Mouse (Mus musculus) kidney, embryonic 14.5 days (tissue): Measurements from ENCODE around the gene Lrrc26. TPM values are rescaled to one million over a fixed set of nuclear protein-coding genes. Genes with fewer than 3 reads are reported as not detected.
A peak's percentile ranks its signal among the peaks of the same experiment; 100 is the strongest.
"Not testable (repeated sequence)": the region's sequence is repeated elsewhere in the genome, so short reads cannot be mapped to it uniquely, and the experiment has no call there.

Experiments
- ATAC-seq: fragments of 200-750 bp; cut with Nextera tagmentation; 2 replicates; pipeline ENCODE4 v1.8.0; 2017; ENCODE audit warnings: moderate number of reproducible peaks, mild to moderate bottlenecking, moderate TSS enrichment, moderate library complexity; ENCODE audit not compliant: low FRiP score, low TSS enrichment
- H3K27ac ChIP-seq: fragments of 300-500 bp; sonication (generic); 2 replicates; pipeline ENCODE4 v1.5.1; 2014; ENCODE audit warnings: low read depth, mild to moderate bottlenecking, low read length, moderate library complexity, mixed read lengths
- H3K27me3 ChIP-seq: fragments of 300-500 bp; sonication (generic); 2 replicates; pipeline ENCODE4 v1.6.1; 2014; ENCODE audit warnings: mild to moderate bottlenecking, low read length; ENCODE audit not compliant: control insufficient read depth, insufficient read depth
- H3K36me3 ChIP-seq: fragments of 300-500 bp; sonication (generic); 2 replicates; pipeline ENCODE4 v1.6.1; 2014; ENCODE audit warnings: low read length, mixed read lengths; ENCODE audit not compliant: control insufficient read depth, insufficient read depth
- H3K4me1 ChIP-seq: fragments of 300-500 bp; sonication (generic); 2 replicates; pipeline ENCODE4 v1.6.1; 2014; ENCODE audit warnings: low read length, mixed read lengths; ENCODE audit not compliant: control insufficient read depth, insufficient read depth
- H3K4me2 ChIP-seq: fragments of 300-500 bp; sonication (generic); replicated peaks from 2 replicates; pipeline ENCODE4 v1.6.1; 2014; ENCODE audit warnings: low read depth, mild to moderate bottlenecking, low read length
- H3K4me3 ChIP-seq: fragments of 300-500 bp; sonication (generic); 2 replicates; pipeline ENCODE4 v1.5.1; 2014; ENCODE audit warnings: mild to moderate bottlenecking, low read length
- H3K9ac ChIP-seq: fragments of 300-500 bp; sonication (generic); 2 replicates; pipeline ENCODE4 v1.6.1; 2014; ENCODE audit warnings: low read depth, mild to moderate bottlenecking, low read length, moderate library complexity
- H3K9me3 ChIP-seq: fragments of 300-500 bp; sonication (generic); 2 replicates; pipeline ENCODE4 v1.6.1; 2016; ENCODE audit warnings: low read length; ENCODE audit not compliant: control insufficient read depth
- WGBS: fragments of 180-500 bp; shearing (Covaris S2); extraction: QIAGEN DNeasy Blood & Tissue Kit; methylation state at CpG from one replicate; pipeline ENCODE4 v1.1.7; 2014; 5-methylcytosine and 5-hydroxymethylcytosine counted together
- polyA plus RNA-seq: library from polyadenylated mRNA; unstranded; fragments of >200 nt; fragmentation: Nextera tagmentation; extraction: Ambion mirVana; gene quantifications from 2 replicates; pipeline ENCODE4 v1.2.1, GENCODE M21; 2014

The Lrrc26 gene
- polyA plus RNA-seq, 1 experiment from 2014 or later = not detected

- Histone ChIP-seq H3K4me3 (no peak overlapping the region), H3K27ac (no peak overlapping the region), H3K4me2 (no peak overlapping the region), H3K27me3 (no peaks in the 10 kb centered on the region), H3K4me1 (peaks cover 12% of the 10 kb centered on the region), H3K9me3 (no peaks in the 10 kb centered on the region), H3K9ac (no peak overlapping the region), H3K36me3 (peaks cover 45% of the 10 kb centered on the region)
- 97% methylated on average over 1 of the region's 1 CpGs for WGBS
- no peak for ATAC-seq
Measured at GRCm38 (mm10) chr2:25252331-25252730, 37.4 kb upstream of the Lrrc26 start.

- Histone ChIP-seq H3K4me1 (peaks cover 12% of the 10 kb centered on the region), H3K4me2 (peak within 1 kb of the TSS; percentile 95), H3K4me3 (peak within 1 kb of the TSS; percentile 87), H3K36me3 (peaks cover 19% of the 10 kb centered on the region), H3K27me3 (no peaks in the 10 kb centered on the region), H3K9ac (peak within 1 kb of the TSS; percentile 73), H3K9me3 (no peaks in the 10 kb centered on the region), H3K27ac (peak within 1 kb of the TSS; percentile 63)
- ATAC-seq = peak; percentile 92
- WGBS = under 1% methylated on average over 39 of the region's 39 CpGs
Measured at GRCm38 (mm10) chr2:25255284-25255779, 34.4 kb upstream of the Lrrc26 start, which contains the start of gene Tmem203. TSS of gene Tmem203 (plus strand) at chr2:25255439.

- not testable (repeated sequence) for ATAC-seq, H3K27ac ChIP-seq, H3K36me3 ChIP-seq, H3K27me3 ChIP-seq, H3K9me3 ChIP-seq
- Histone ChIP-seq H3K9ac (peak overlapping the region; percentile 73; the same call in 1 of the 2 replicates), H3K4me2 (peak overlapping the region; percentile 95), H3K4me3 (peak overlapping the region; percentile 87), H3K4me1 (peaks cover 12% of the 10 kb centered on the region)
- WGBS = 61% methylated on average over 10 of the region's 12 CpGs
Measured at GRCm38 (mm10) chr2:25256443-25257109, 33.1 kb upstream of the Lrrc26 start.

- H3K9ac ChIP-seq, H3K4me2 ChIP-seq, H3K9me3 ChIP-seq, ATAC-seq, H3K4me3 ChIP-seq, H3K27ac ChIP-seq, H3K36me3 ChIP-seq, H3K27me3 ChIP-seq: not testable (repeated sequence)
- 87% methylated on average over 5 of the region's 5 CpGs for WGBS
- peaks cover 12% of the 10 kb centered on the region for H3K4me1 ChIP-seq
Measured at GRCm38 (mm10) chr2:25257250-25257649, 32.5 kb upstream of the Lrrc26 start.

- Histone ChIP-seq H3K36me3 (no peaks in the 10 kb centered on the region), H3K4me1 (peaks cover 18% of the 10 kb centered on the region), H3K4me3 (no peak overlapping the region), H3K9me3 (no peaks in the 10 kb centered on the region), H3K4me2 (no peak overlapping the region), H3K27me3 (peaks cover 10% of the 10 kb centered on the region), H3K27ac (no peak overlapping the region), H3K9ac (no peak overlapping the region)
- no peak for ATAC-seq
- 64% methylated on average over 2 of the region's 2 CpGs for WGBS
Measured at GRCm38 (mm10) chr2:25258887-25259286, 30.8 kb upstream of the Lrrc26 start.

- no peak; the same call in 1 of the 2 replicates for ATAC-seq
- Histone ChIP-seq H3K9me3 (no peaks in the 10 kb centered on the region), H3K27ac (no peak overlapping the region; the same call in 1 of the 2 replicates), H3K27me3 (peaks cover 14% of the 10 kb centered on the region), H3K4me1 (peaks cover 14% of the 10 kb centered on the region), H3K36me3 (no peaks in the 10 kb centered on the region), H3K9ac (peak overlapping the region; percentile 37; the same call in 1 of the 2 replicates), H3K4me2 (peak overlapping the region; percentile 99), H3K4me3 (peak overlapping the region; percentile 78)
- WGBS = 52% methylated on average over 12 of the region's 12 CpGs
Measured at GRCm38 (mm10) chr2:25261870-25262269, 27.8 kb upstream of the Lrrc26 start.

- WGBS = under 1% methylated on average over 39 of the region's 39 CpGs
- Histone ChIP-seq H3K27me3 (peaks cover 14% of the 10 kb centered on the region), H3K4me2 (peak within 1 kb of the TSS; percentile 99), H3K9me3 (no peaks in the 10 kb centered on the region), H3K27ac (no peak within 1 kb of the TSS; the same call in 1 of the 2 replicates), H3K4me1 (peaks cover 14% of the 10 kb centered on the region), H3K9ac (peak within 1 kb of the TSS; percentile 66), H3K36me3 (no peaks in the 10 kb centered on the region), H3K4me3 (peak within 1 kb of the TSS; percentile 78)
- peak; percentile 99 for ATAC-seq
Measured at GRCm38 (mm10) chr2:25262291-25262767, 27.4 kb upstream of the Lrrc26 start, which contains the start of gene Tprn. TSS of gene Tprn (plus strand) at chr2:25262618.

- Histone ChIP-seq H3K4me2 (peak overlapping the region; percentile 99), H3K27me3 (peaks cover 14% of the 10 kb centered on the region), H3K4me1 (peaks cover 14% of the 10 kb centered on the region), H3K36me3 (no peaks in the 10 kb centered on the region), H3K4me3 (peak overlapping the region; percentile 78), H3K27ac (no peak overlapping the region), H3K9me3 (no peaks in the 10 kb centered on the region), H3K9ac (peak overlapping the region; percentile 66)
- peak; percentile 16 for ATAC-seq
- WGBS = under 1% methylated on average over 73 of the region's 82 CpGs
Measured at GRCm38 (mm10) chr2:25262795-25263622, 26.7 kb upstream of the Lrrc26 start.
